8 mouse cellular contexts compared by ENCODE assay signal in the genomic region with DNA sequence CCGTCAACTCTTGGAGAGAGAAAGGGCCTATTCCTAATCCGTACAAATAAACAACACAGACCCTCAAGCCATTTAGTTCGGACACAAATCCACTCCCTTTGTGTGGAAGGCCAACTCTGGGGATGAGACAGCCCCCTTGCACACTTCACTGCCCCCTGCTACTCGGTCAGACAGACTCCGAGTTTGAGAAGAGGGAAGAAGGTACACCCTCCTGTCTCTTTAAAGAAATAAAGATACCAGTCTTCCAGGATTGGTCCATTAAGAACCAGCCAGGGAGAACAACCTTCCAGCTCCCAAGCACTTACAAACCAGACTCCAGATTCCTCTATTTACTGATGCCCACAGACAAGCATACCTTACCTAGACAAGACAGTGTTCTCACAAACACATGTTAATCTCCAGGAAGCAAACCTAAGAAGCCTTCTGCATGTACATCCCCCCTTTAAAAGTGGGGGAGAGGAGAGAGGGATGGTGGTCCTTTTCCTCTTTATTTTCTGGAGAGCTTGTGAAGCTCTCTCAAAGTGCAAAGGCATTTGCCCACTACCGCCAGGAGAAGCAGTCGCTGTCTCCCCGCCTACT.
DNase-seq lines count a peak whose midpoint lies in the region; ATAC-seq and TF ChIP-seq lines count a peak whose summit lies in the region.

No protein-coding gene starts in this region.

- intact Hi-C loops in gastrocnemius, postnatal 36 days (cut with DNase I) = no loop called here

- DNase-seq in kidney, postnatal 0 days (ENCODE audit: low spot score) = peak; percentile 38
- DNase-seq in kidney, adult 11 months = no peak
- peak; percentile 59 for DNase-seq in embryo, embryonic 10.5 days (ENCODE audit: low spot score)
- no peak for DNase-seq in testis, postnatal 10 days (ENCODE audit: low spot score)
- DNase-seq in spleen, postnatal 36 days (ENCODE audit: low spot score in 2 of 2) = no peak
- DNase-seq in gastrocnemius, postnatal 36 days = no peak

- no peaks in the 10 kb centered on the region for H3K9me3 ChIP-seq in kidney, postnatal 0 days (replicated peaks; ENCODE audit: low read length)
- no peaks in the 10 kb centered on the region for H3K9me3 ChIP-seq in hindbrain, embryonic 15.5 days
- H3K9me3 ChIP-seq in midbrain, embryonic 15.5 days = no peaks in the 10 kb centered on the region

- H3K27me3 ChIP-seq in kidney, postnatal 0 days (ENCODE audit: insufficient read depth, low read length) = no peaks in the 10 kb centered on the region
- no peaks in the 10 kb centered on the region for H3K27me3 ChIP-seq in hindbrain, embryonic 15.5 days
- no peaks in the 10 kb centered on the region for H3K27me3 ChIP-seq in midbrain, embryonic 15.5 days (replicated peaks)

- peaks cover 13% of the 10 kb centered on the region; the same call in 1 of the 2 replicates for H3K4me1 ChIP-seq in kidney, postnatal 0 days (replicated peaks; ENCODE audit: insufficient read depth, low read length)
- peaks cover 48% of the 10 kb centered on the region for H3K4me1 ChIP-seq in hindbrain, embryonic 15.5 days (replicated peaks)
- peaks cover 40% of the 10 kb centered on the region for H3K4me1 ChIP-seq in midbrain, embryonic 15.5 days

- H3K4me2 ChIP-seq in kidney, postnatal 0 days (ENCODE audit: low read length) = peak overlapping the region; percentile 55
- peak overlapping the region; percentile 74 for H3K4me2 ChIP-seq in hindbrain, embryonic 15.5 days
- H3K4me2 ChIP-seq in midbrain, embryonic 15.5 days = peak overlapping the region; percentile 63

- ATAC-seq in kidney, postnatal 0 days (replicated peaks; ENCODE audit: low FRiP score, low read depth) = 0 out of 2 replicates have a peak, but pooled peaks have one; percentile 40
- ATAC-seq in hindbrain, embryonic 15.5 days (ENCODE audit: low FRiP score, low read depth) = peak; percentile 25; the same call in 1 of the 2 replicates
- ATAC-seq in midbrain, embryonic 15.5 days (replicated peaks) = peak; percentile 40

- H3K36me3 ChIP-seq in kidney, postnatal 0 days (ENCODE audit: insufficient read depth, low read length) = no peaks in the 10 kb centered on the region
- H3K36me3 ChIP-seq in hindbrain, embryonic 15.5 days = no peaks in the 10 kb centered on the region
- H3K36me3 ChIP-seq in midbrain, embryonic 15.5 days (replicated peaks) = no peaks in the 10 kb centered on the region

- peak overlapping the region; percentile 14; the same call in 1 of the 2 replicates for H3K9ac ChIP-seq in kidney, postnatal 0 days (ENCODE audit: low read depth, low read length)
- peak overlapping the region; percentile 90 for H3K9ac ChIP-seq in hindbrain, embryonic 15.5 days
- peak overlapping the region; percentile 77 for H3K9ac ChIP-seq in midbrain, embryonic 15.5 days

- H3K4me3 ChIP-seq in kidney, postnatal 0 days (replicated peaks; ENCODE audit: low read depth, low read length) = peak overlapping the region; percentile 28
- H3K4me3 ChIP-seq in hindbrain, embryonic 15.5 days = peak overlapping the region; percentile 58
- H3K4me3 ChIP-seq in midbrain, embryonic 15.5 days = peak overlapping the region; percentile 57

- peak overlapping the region; percentile 62; the same call in 1 of the 2 replicates for H3K27ac ChIP-seq in kidney, postnatal 0 days
- H3K27ac ChIP-seq in hindbrain, embryonic 15.5 days (replicated peaks) = peak overlapping the region; percentile 98
- peak overlapping the region; percentile 97 for H3K27ac ChIP-seq in midbrain, embryonic 15.5 days

- WGBS in kidney, postnatal 0 days = 21% methylated on average over 8 of the region's 8 CpGs
- WGBS in hindbrain, embryonic 15.5 days = 6% methylated on average over 8 of the region's 8 CpGs
- WGBS in midbrain, embryonic 15.5 days = 2% methylated on average over 8 of the region's 8 CpGs

- TF ChIP-seq CTCF in kidney, postnatal 0 days (IDR thresholded peaks at IDR 0.05; ENCODE audit: low read depth) = no peak

Comparison
In these comparisons a context has a peak if more than half of its experiments do, and no peak if none do; other contexts are left out.
1. DNase-seq: peak in kidney, postnatal 0 days (single experiment) and embryo, embryonic 10.5 days (single experiment); none in kidney, adult 11 months (single experiment), testis, postnatal 10 days (single experiment), spleen, postnatal 36 days (0 of 2) and gastrocnemius, postnatal 36 days (0 of 2).
2. H3K9ac ChIP-seq: peak in every context shown above with its lines; median percentile 90 in hindbrain, embryonic 15.5 days; 77 in midbrain, embryonic 15.5 days; 14 in kidney, postnatal 0 days.
3. Peak in every context shown above with its lines, with median percentiles within 50 percentile points of each other: ATAC-seq, H3K27ac ChIP-seq, H3K4me2 ChIP-seq and H3K4me3 ChIP-seq.